Mouse (Mus musculus) neural tube, embryonic 11.5 days (tissue): ENCODE measurements around the gene Wfdc18. TPM values are rescaled to one million over a fixed set of nuclear protein-coding genes. Genes with fewer than 3 reads are reported as not detected.

Experiments
- ATAC-seq: fragments of 200-750 bp; cut with Nextera tagmentation; 2 replicates; pipeline ENCODE4 v1.8.0; 2017; ENCODE audit warnings: moderate number of reproducible peaks, mild to moderate bottlenecking, moderate TSS enrichment, moderate library complexity; ENCODE audit not compliant: insufficient read depth, low FRiP score, low TSS enrichment
- DNase-seq: peaks from one replicate; pipeline ENCODE4 v3.0.0-alpha.2; 2015; ENCODE audit warnings: low spot score
- H3K27ac ChIP-seq: fragments of 300-500 bp; sonication (generic); 2 replicates; pipeline ENCODE4 v1.5.1; 2014; ENCODE audit warnings: low read depth, mild to moderate bottlenecking, low read length
- H3K27me3 ChIP-seq: fragments of 300-500 bp; sonication (generic); 2 replicates; pipeline ENCODE4 v1.6.1; 2014; ENCODE audit warnings: mild to moderate bottlenecking, low read length, mixed read lengths; ENCODE audit not compliant: control insufficient read depth, insufficient read depth
- H3K36me3 ChIP-seq: fragments of 300-500 bp; sonication (generic); 2 replicates; pipeline ENCODE4 v1.6.1; 2014; ENCODE audit warnings: mild to moderate bottlenecking, low read length, moderate library complexity, mixed read lengths; ENCODE audit not compliant: control insufficient read depth, insufficient read depth
- H3K4me1 ChIP-seq: fragments of 300-500 bp; sonication (generic); 2 replicates; pipeline ENCODE4 v1.6.1; 2014; ENCODE audit warnings: low read length, mixed read lengths; ENCODE audit not compliant: control insufficient read depth, insufficient read depth
- H3K4me2 ChIP-seq: fragments of 300-500 bp; sonication (generic); 2 replicates; pipeline ENCODE4 v1.6.1; 2014; ENCODE audit warnings: low read depth, mild to moderate bottlenecking, moderate library complexity
- H3K4me3 ChIP-seq: fragments of 300-500 bp; sonication (generic); 2 replicates; pipeline ENCODE4 v1.5.1; 2014; ENCODE audit warnings: low read depth, low read length
- H3K9ac ChIP-seq: fragments of 300-500 bp; sonication (generic); 2 replicates; pipeline ENCODE4 v1.6.1; 2014; ENCODE audit warnings: mild to moderate bottlenecking, low read length
- H3K9me3 ChIP-seq: fragments of 300-500 bp; sonication (generic); 2 replicates; pipeline ENCODE4 v1.6.1; 2016; ENCODE audit warnings: low read length; ENCODE audit not compliant: control insufficient read depth
- WGBS: fragments of 180-500 bp; shearing (Covaris S2); extraction: QIAGEN DNeasy Blood & Tissue Kit; methylation state at CpG from one replicate; pipeline ENCODE4 v1.1.7; 2014; 5-methylcytosine and 5-hydroxymethylcytosine counted together
- polyA plus RNA-seq: library from polyadenylated mRNA; unstranded; fragments of >200 nt; fragmentation: Nextera tagmentation; extraction: Ambion mirVana; gene quantifications from 2 replicates; pipeline ENCODE4 v1.2.1, GENCODE M21; 2014

Wfdc18 gene
- polyA plus RNA-seq, 1 experiment from 2014 or later: not detected

DNA sequence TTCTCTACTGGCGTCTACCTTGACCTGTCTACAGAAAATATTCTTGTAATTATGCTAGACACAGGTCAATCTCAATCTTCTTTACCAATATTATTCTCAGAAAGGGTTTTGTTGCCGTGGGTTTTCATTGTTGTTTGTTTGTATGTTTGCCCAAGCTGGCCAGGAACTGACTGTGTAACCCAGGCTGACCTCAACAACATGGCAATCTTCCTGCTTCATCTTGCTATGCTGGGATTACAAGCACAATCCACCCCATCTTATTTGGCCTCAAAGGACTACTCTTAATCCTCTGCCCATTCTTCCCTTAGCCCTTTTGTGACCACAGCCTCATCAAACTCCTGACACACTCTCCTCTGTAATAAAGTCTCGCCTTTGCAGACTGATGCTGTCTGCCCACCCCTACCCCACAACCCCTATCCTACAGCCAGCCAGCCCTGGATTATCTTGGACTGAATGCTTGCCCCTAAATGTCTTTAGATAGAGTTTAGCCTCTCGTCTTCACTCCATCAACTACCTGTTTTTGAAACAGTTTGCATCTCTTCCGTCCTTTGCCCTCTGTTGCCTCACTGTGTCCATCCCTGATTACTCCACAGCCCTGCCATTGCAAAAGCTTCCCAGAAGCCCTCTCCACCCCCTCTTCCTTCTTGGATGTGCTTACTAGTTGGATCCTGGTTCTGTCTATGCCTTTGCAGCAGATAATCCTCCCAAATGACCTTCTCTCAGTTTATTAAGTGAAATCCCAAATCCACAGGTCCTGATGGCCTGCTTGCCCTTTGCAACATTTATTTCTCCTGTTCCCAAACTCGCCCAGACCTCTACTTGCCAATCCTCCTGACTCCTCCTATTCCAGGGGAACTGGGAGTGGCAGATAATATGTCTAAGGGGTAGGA, 38.8 kb downstream of the Wfdc18 start:
- 79% methylated on average over 6 of the region's 6 CpGs for WGBS
- H3K27me3 ChIP-seq: no peaks in the 10 kb centered on the region
- no peak for DNase-seq
- no peak overlapping the region for H3K27ac ChIP-seq
- H3K9ac ChIP-seq: no peak overlapping the region
- no peak overlapping the region for H3K4me2 ChIP-seq
- no peak for ATAC-seq
- no peak overlapping the region for H3K4me3 ChIP-seq
- no peaks in the 10 kb centered on the region for H3K4me1 ChIP-seq
- no peaks in the 10 kb centered on the region for H3K9me3 ChIP-seq
- no peaks in the 10 kb centered on the region for H3K36me3 ChIP-seq

DNA sequence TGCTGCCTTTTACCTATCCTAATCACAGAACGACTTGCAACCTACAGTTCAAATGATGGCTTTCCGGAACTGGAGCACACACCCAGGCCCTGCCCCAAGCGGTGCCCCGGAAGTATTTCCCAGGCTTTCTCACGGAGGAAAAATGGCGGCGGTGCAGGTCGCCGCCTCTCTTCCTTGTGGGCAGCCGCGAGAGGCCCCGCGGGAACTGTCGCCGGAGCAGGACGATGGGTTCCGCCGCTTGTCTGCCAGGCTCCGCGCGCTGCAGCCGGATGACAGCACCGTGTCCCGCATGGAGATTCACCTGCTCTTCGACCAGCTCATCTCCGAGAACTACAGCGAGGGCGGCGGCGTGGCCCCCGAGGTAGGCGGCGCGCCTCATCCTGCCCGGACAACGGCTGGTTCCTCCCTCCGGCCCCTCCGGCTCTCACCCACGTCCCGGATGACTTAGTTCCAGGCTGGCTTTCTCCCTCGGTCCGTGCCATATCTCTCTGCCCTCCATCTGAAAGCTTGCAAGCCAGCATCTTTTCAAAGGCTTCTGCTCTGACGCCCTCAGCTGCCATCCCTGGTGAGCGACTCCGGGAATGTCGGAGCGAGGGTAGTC, 44.9 kb downstream of the Wfdc18 start, which contains the start of gene Heatr6:
Heatr6 (plus strand) TSS at position 116 of the 601 bp plus-strand sequence.
- Histone ChIP-seq H3K27ac (peak within 1 kb of the TSS; percentile 63; the same call in 1 of the 2 replicates), H3K9ac (peak within 1 kb of the TSS; percentile 90), H3K4me3 (peak within 1 kb of the TSS; percentile 73), H3K36me3 (peaks cover 4% of the 10 kb centered on the region), H3K9me3 (no peaks in the 10 kb centered on the region), H3K27me3 (no peaks in the 10 kb centered on the region), H3K4me1 (peaks cover 8% of the 10 kb centered on the region), H3K4me2 (peak within 1 kb of the TSS; percentile 58)
- DNase-seq (peak; percentile 92), ATAC-seq (peak; percentile 92)
- WGBS: under 1% methylated on average over 47 of the region's 47 CpGs

DNA sequence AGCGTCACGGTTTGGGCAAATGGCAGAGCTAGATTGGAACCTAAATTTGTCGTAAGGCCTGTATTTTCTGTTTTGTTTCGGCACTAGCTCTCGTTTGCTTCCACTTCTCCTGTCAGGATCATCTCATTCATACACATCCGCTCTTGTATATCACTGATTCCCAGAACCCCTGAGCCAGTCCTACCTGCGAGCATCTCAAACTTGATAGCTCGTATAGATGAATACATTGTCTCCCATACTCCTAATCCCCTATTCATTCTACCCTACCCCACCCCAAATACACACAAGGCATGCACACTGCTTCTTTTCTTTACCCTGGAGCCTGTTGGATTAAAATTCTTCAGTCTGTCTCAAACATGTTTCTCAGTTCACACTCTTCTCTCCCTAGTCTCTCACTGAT, 45.4 kb downstream of the Wfdc18 start:
- Histone ChIP-seq H3K4me1 (peaks cover 8% of the 10 kb centered on the region), H3K9ac (peak overlapping the region; percentile 90), H3K4me3 (peak overlapping the region; percentile 73), H3K36me3 (peaks cover 7% of the 10 kb centered on the region), H3K27ac (no peak overlapping the region), H3K4me2 (peak overlapping the region; percentile 58), H3K27me3 (no peaks in the 10 kb centered on the region), H3K9me3 (no peaks in the 10 kb centered on the region)
- ATAC-seq (no peak), DNase-seq (no peak)
- WGBS: 9% methylated on average over 8 of the region's 8 CpGs

Other genes with a start within 250 kb of the Wfdc18 start
- gene Mmp28, start 245.9 kb upstream of the Wfdc18 start, polyA plus RNA-seq: 3.1 and 3.2 TPM in 2 replicates
- gene Taf15, start 235.9 kb upstream of the Wfdc18 start, polyA plus RNA-seq: 9.1 TPM in 2 replicates
- not detected in 2 replicates for gene Heatr9, start 186.8 kb upstream of the Wfdc18 start, polyA plus RNA-seq
- gene Ccl5, start 178.5 kb upstream of the Wfdc18 start, polyA plus RNA-seq: not detected in 2 replicates
- gene Ccl9, start 130.4 kb upstream of the Wfdc18 start, polyA plus RNA-seq: 0.88 and 3.2 TPM in 2 replicates
- 1.3 and 2.5 TPM in 2 replicates for gene Ccl6, start 115.9 kb upstream of the Wfdc18 start, polyA plus RNA-seq
- gene Rpl9-ps1, start 63.4 kb upstream of the Wfdc18 start, polyA plus RNA-seq: not detected in 2 replicates
- 0.95 and 1.0 TPM in 2 replicates for gene Ccl3, start 59.7 kb upstream of the Wfdc18 start, polyA plus RNA-seq
- gene Ccl4, start 46.4 kb upstream of the Wfdc18 start, polyA plus RNA-seq: 0.37 and 1.1 TPM in 2 replicates
- 1.0 TPM in 1 of 2 replicates, not detected in the other for gene Wfdc17, start 5.0 kb upstream of the Wfdc18 start, polyA plus RNA-seq
- not detected in 2 replicates for gene Wfdc21, start 37.9 kb downstream of the Wfdc18 start, polyA plus RNA-seq
- gene Heatr6, start 44.7 kb downstream of the Wfdc18 start, polyA plus RNA-seq: 29.7 and 30.9 TPM in 2 replicates
- 0.09 and 0.28 TPM in 2 replicates for gene Hnf1b, start 141.0 kb downstream of the Wfdc18 start, polyA plus RNA-seq
- 45.6 and 48.3 TPM in 2 replicates for gene Ddx52, start 233.0 kb downstream of the Wfdc18 start, polyA plus RNA-seq